Mouse (Mus musculus): ENCODE data around the gene Sowahd.

Gene Sowahd

GRCm38 (mm10) chrX:37048066-37048889 is at the start of gene Sowahd:
Gene Sowahd (plus strand): TSS chrX:37048845.
- TF ChIP-seq GATA4 (IDR thresholded peaks at IDR 0.05; ENCODE audit: insufficient replicate concordance, low read length): no peak

- TF ChIP-seq GATA4 (IDR thresholded peaks at IDR 0.05; ENCODE audit: insufficient replicate concordance, low read length): no peak
These were observed 34.8 kb upstream of the Sowahd start for GRCm38 (mm10) chrX:37013870-37014269.

- TF ChIP-seq GATA4 (IDR thresholded peaks at IDR 0.05; ENCODE audit: insufficient replicate concordance, low read length): no peak
These were observed 30.4 kb upstream of the Sowahd start for GRCm38 (mm10) chrX:37018150-37018654.

- no peak for TF ChIP-seq GATA4 (IDR thresholded peaks at IDR 0.05; ENCODE audit: insufficient replicate concordance, low read length)
These were observed 29.6 kb upstream of the Sowahd start for GRCm38 (mm10) chrX:37019045-37019444.

GRCm38 (mm10) chrX:37022690-37023089 is 26.0 kb upstream of the Sowahd start:
- no peak for TF ChIP-seq GATA4 (IDR thresholded peaks at IDR 0.05; ENCODE audit: insufficient replicate concordance, low read length)

GRCm38 (mm10) chrX:37023652-37024309 is 24.9 kb upstream of the Sowahd start:
- no peak for TF ChIP-seq GATA4 (IDR thresholded peaks at IDR 0.05; ENCODE audit: insufficient replicate concordance, low read length)

GRCm38 (mm10) chrX:37028378-37028777 is 20.3 kb upstream of the Sowahd start:
- TF ChIP-seq GATA4 (IDR thresholded peaks at IDR 0.05; ENCODE audit: insufficient replicate concordance, low read length): no peak

- no peak for TF ChIP-seq GATA4 (IDR thresholded peaks at IDR 0.05; ENCODE audit: insufficient replicate concordance, low read length)
These were observed 5.9 kb upstream of the Sowahd start for GRCm38 (mm10) chrX:37042726-37043125.

- no peak for TF ChIP-seq GATA4 (IDR thresholded peaks at IDR 0.05; ENCODE audit: insufficient replicate concordance, low read length)
These were observed 512 bp downstream of the Sowahd start for GRCm38 (mm10) chrX:37048890-37049823.

GRCm38 (mm10) chrX:37063902-37064301 is 15.3 kb downstream of the Sowahd start:
- no peak for TF ChIP-seq GATA4 (IDR thresholded peaks at IDR 0.05; ENCODE audit: insufficient replicate concordance, low read length)

- no peak for TF ChIP-seq GATA4 (IDR thresholded peaks at IDR 0.05; ENCODE audit: insufficient replicate concordance, low read length)
These were observed 18.7 kb downstream of the Sowahd start for GRCm38 (mm10) chrX:37067299-37067698.

- TF ChIP-seq GATA4 (IDR thresholded peaks at IDR 0.05; ENCODE audit: insufficient replicate concordance, low read length): no peak
These were observed 20.1 kb downstream of the Sowahd start for GRCm38 (mm10) chrX:37068766-37069165.

- no peak for TF ChIP-seq GATA4 (IDR thresholded peaks at IDR 0.05; ENCODE audit: insufficient replicate concordance, low read length)
These were observed 25.7 kb downstream of the Sowahd start for GRCm38 (mm10) chrX:37074262-37074892.

GRCm38 (mm10) chrX:37076651-37077050 is 28.0 kb downstream of the Sowahd start:
- no peak for TF ChIP-seq GATA4 (IDR thresholded peaks at IDR 0.05; ENCODE audit: insufficient replicate concordance, low read length)

GRCm38 (mm10) chrX:37081194-37081593 is 32.5 kb downstream of the Sowahd start:
- no peak for TF ChIP-seq GATA4 (IDR thresholded peaks at IDR 0.05; ENCODE audit: insufficient replicate concordance, low read length)
